ENCODE assay signal across 8 mouse cellular contexts in genomic region chr2:71872141-71872540, GRCm38 (mm10). TPM values are rescaled to one million over a fixed set of nuclear protein-coding genes. Genes with fewer than 3 reads are reported as not detected.
DNase-seq lines count a peak whose midpoint lies in the region; ATAC-seq lines count a peak whose summit lies in the region.

No protein-coding gene starts in this region.

- intact Hi-C loops in heart, postnatal 25 days (cut with DNase I): loop anchor here (10.0 kb wide), 1 partner anchor 1403 kb away; the partner anchor contains the start of gene Sp9
- intact Hi-C loops in left cerebral cortex, postnatal 25 days (cut with DNase I): no loop called here

- peaks cover 5% of the 10 kb centered on the region; the same call in 1 of the 2 replicates for H3K36me3 ChIP-seq in midbrain, embryonic 10.5 days
- H3K36me3 ChIP-seq in midbrain, embryonic 16.5 days (ENCODE audit: control insufficient read depth, insufficient read depth, low read length): no peaks in the 10 kb centered on the region
- H3K36me3 ChIP-seq in limb, embryonic 15.5 days: 0 out of 2 replicates have a peak, but pooled peaks cover 5% of the 10 kb centered on the region

- peak overlapping the region; percentile 84 for H3K4me3 ChIP-seq in midbrain, embryonic 10.5 days
- no peak overlapping the region for H3K4me3 ChIP-seq in midbrain, embryonic 16.5 days (ENCODE audit: low read depth, low read length)
- H3K4me3 ChIP-seq in limb, embryonic 15.5 days: peak overlapping the region; percentile 88

- H3K4me2 ChIP-seq in midbrain, embryonic 16.5 days (ENCODE audit: low read length): no peak overlapping the region; the same call in 1 of the 2 replicates
- H3K4me2 ChIP-seq in limb, embryonic 15.5 days: peak overlapping the region; percentile 83

- peaks cover 3% of the 10 kb centered on the region; the same call in 1 of the 2 replicates for H3K27me3 ChIP-seq in midbrain, embryonic 10.5 days (ENCODE audit: low read depth, poor library complexity, severe bottlenecking)
- H3K27me3 ChIP-seq in midbrain, embryonic 16.5 days (ENCODE audit: control insufficient read depth, insufficient read depth, low read depth, low read length): no peaks in the 10 kb centered on the region
- no peaks in the 10 kb centered on the region for H3K27me3 ChIP-seq in limb, embryonic 15.5 days

- no peak for ATAC-seq in midbrain, embryonic 16.5 days
- ATAC-seq in limb, embryonic 15.5 days (ENCODE audit: insufficient number of reproducible peaks, low FRiP score, low TSS enrichment, low read depth): no peak

- H3K9ac ChIP-seq in midbrain, embryonic 16.5 days (ENCODE audit: low read depth, low read length): no peak overlapping the region
- no peak overlapping the region for H3K9ac ChIP-seq in limb, embryonic 15.5 days

- H3K4me1 ChIP-seq in midbrain, embryonic 10.5 days: peaks cover 42% of the 10 kb centered on the region
- peaks cover 5% of the 10 kb centered on the region; the same call in 1 of the 2 replicates for H3K4me1 ChIP-seq in midbrain, embryonic 16.5 days (ENCODE audit: control insufficient read depth, insufficient read depth, low read length)
- peaks cover 16% of the 10 kb centered on the region; the same call in 1 of the 2 replicates for H3K4me1 ChIP-seq in limb, embryonic 15.5 days

- H3K9me3 ChIP-seq in midbrain, embryonic 10.5 days (replicated peaks): no peaks in the 10 kb centered on the region
- H3K9me3 ChIP-seq in midbrain, embryonic 16.5 days (replicated peaks; ENCODE audit: control insufficient read depth, low read length, poor library complexity, severe bottlenecking): no peaks in the 10 kb centered on the region
- no peaks in the 10 kb centered on the region for H3K9me3 ChIP-seq in limb, embryonic 15.5 days

- WGBS in midbrain, embryonic 10.5 days: 84% methylated on average over 10 of the region's 10 CpGs
- 86% methylated on average over 10 of the region's 10 CpGs for WGBS in midbrain, embryonic 16.5 days
- 82% methylated on average over 10 of the region's 10 CpGs for WGBS in limb, embryonic 15.5 days

- H3K27ac ChIP-seq in midbrain, embryonic 10.5 days (replicated peaks): no peak overlapping the region
- H3K27ac ChIP-seq in midbrain, embryonic 16.5 days (ENCODE audit: low read length): no peak overlapping the region
- H3K27ac ChIP-seq in limb, embryonic 15.5 days: peak overlapping the region; percentile 81

- DNase-seq in heart, adult 11 months: peak; percentile 90
- no peak for DNase-seq in heart, postnatal 25 days (ENCODE audit: low spot score)
- no peak for DNase-seq in midbrain, embryonic 10.5 days (ENCODE audit: low spot score)
- peak; percentile 17 for DNase-seq in testis, postnatal 14 days (ENCODE audit: low spot score)
- no peak for DNase-seq in left cerebral cortex, postnatal 25 days (ENCODE audit: low spot score in 2 of 2)
- DNase-seq in layer of hippocampus, postnatal 36 days: no peak

RNA-seq across cellular contexts. Expression of gene Pdk1, which starts 0.9 kb away (rescaled TPM):
- total RNA-seq in heart, postnatal 25 days (2021): 100 to 1,000 TPM; 115 to 116 TPM
- polyA plus RNA-seq in midbrain, embryonic 10.5 days (2016; fragmentation: Nextera tagmentation; extraction: Ambion mirVana): 41.3 and 53.8 TPM in 2 replicates
- 23.9 and 27.7 TPM in 2 replicates for polyA plus RNA-seq in midbrain, embryonic 16.5 days (2015; fragmentation: Nextera tagmentation; extraction: Ambion mirVana)
- polyA plus RNA-seq in limb, embryonic 15.5 days (2015; fragmentation: Nextera tagmentation; extraction: Ambion mirVana): 67.4 and 71.7 TPM in 2 replicates
- total RNA-seq in left cerebral cortex, postnatal 25 days (2021): 10 to 100 TPM; 47.5 to 49.1 TPM
- total RNA-seq in layer of hippocampus, postnatal 36 days (2021): 10 to 100 TPM; 42.0 to 43.3 TPM

Comparison
In these comparisons a context has a peak if more than half of its experiments do, and no peak if none do; other contexts are left out.
1. DNase-seq: peak in heart, adult 11 months (single experiment) and testis, postnatal 14 days (single experiment); none in heart, postnatal 25 days (single experiment), midbrain, embryonic 10.5 days (single experiment), left cerebral cortex, postnatal 25 days (0 of 2) and layer of hippocampus, postnatal 36 days (0 of 2).